Mouse (Mus musculus) urinary bladder, postnatal 4 days (tissue): Measurements from ENCODE around the gene Aicda.

Experiments used
- DNase-seq, 2 experiments: peaks; one replicate each; pipeline ENCODE4 v3.0.0; 2021 to 2022; ENCODE audit warnings: low spot score in 2 of 2

The Aicda gene

GRCm38 (mm10) chr6:122600066-122600646 is 46.6 kb downstream of the Aicda start:
- no peak for DNase-seq

GRCm38 (mm10) chr6:122601031-122601430 is 47.4 kb downstream of the Aicda start:
- no peak for DNase-seq

- DNase-seq, result no peak
Observed at GRCm38 (mm10) chr6:122601615-122602014, 48.0 kb downstream of the Aicda start.

GRCm38 (mm10) chr6:122602242-122602991 is 48.8 kb downstream of the Aicda start, which contains the start of gene Apobec1:
Gene Apobec1 (minus strand): TSS chr6:122602444.
- peak; percentile 49 to 71 for DNase-seq

- no peak for DNase-seq
Observed at GRCm38 (mm10) chr6:122602992-122603322, 49.4 kb downstream of the Aicda start.

- no peak for DNase-seq
Observed at GRCm38 (mm10) chr6:122604260-122604659, 50.7 kb downstream of the Aicda start.

- no peak for DNase-seq
Observed at GRCm38 (mm10) chr6:122605483-122605882, 51.9 kb downstream of the Aicda start.

- DNase-seq, result no peak
Observed at GRCm38 (mm10) chr6:122606661-122607060, 53.1 kb downstream of the Aicda start.

GRCm38 (mm10) chr6:122607700-122608099 is 54.1 kb downstream of the Aicda start:
- no peak for DNase-seq

- DNase-seq, result no peak
Observed at GRCm38 (mm10) chr6:122608434-122609376, 55.1 kb downstream of the Aicda start.

- DNase-seq, result no peak
Observed at GRCm38 (mm10) chr6:122609377-122609728, 55.8 kb downstream of the Aicda start.

GRCm38 (mm10) chr6:122609771-122610170 is 56.2 kb downstream of the Aicda start, which contains the start of gene Gdf3:
Gene Gdf3 (minus strand): TSS chr6:122610087.
- no peak for DNase-seq

GRCm38 (mm10) chr6:122612426-122612825 is 58.8 kb downstream of the Aicda start:
- DNase-seq, result no peak
